Mouse (Mus musculus): ENCODE data around the gene Spaca4. TPM values are rescaled to one million over a fixed set of nuclear protein-coding genes. Genes with fewer than 3 reads are reported as not detected.
A peak's percentile ranks its signal among the peaks of the same experiment; 100 is the strongest.

Gene Spaca4
- polyA plus RNA-seq, 1 experiment: not detected

GRCm38 (mm10) chr7:45709036-45709435, 16.6 kb downstream of the Spaca4 start:
- no peak overlapping the region for H3K27ac ChIP-seq (ENCODE audit: control insufficient read depth, insufficient read depth, low read depth, low read length, poor library complexity)
- peaks cover 11% of the 10 kb centered on the region for H3K4me1 ChIP-seq (ENCODE audit: control insufficient read depth, insufficient read depth, low read length)
- TF ChIP-seq CTCF (IDR thresholded peaks at IDR 0.05; ENCODE audit: control insufficient read depth, insufficient read depth, low read length) (no peak), POLR2A (IDR thresholded peaks at IDR 0.05; ENCODE audit: borderline replicate concordance, control insufficient read depth, low read depth, low read length) (no peak)
- H3K4me3 ChIP-seq (replicated peaks; ENCODE audit: control insufficient read depth, low read depth, low read length): no peak overlapping the region
- WGBS: 82% methylated on average over 6 of the region's 6 CpGs

GRCm38 (mm10) chr7:45708221-45708761, 17.3 kb downstream of the Spaca4 start:
- TF ChIP-seq POLR2A (IDR thresholded peaks at IDR 0.05; ENCODE audit: borderline replicate concordance, control insufficient read depth, low read depth, low read length) (no peak), CTCF (IDR thresholded peaks at IDR 0.05; ENCODE audit: control insufficient read depth, insufficient read depth, low read length) (no peak)
- Histone ChIP-seq H3K27ac (ENCODE audit: control insufficient read depth, insufficient read depth, low read depth, low read length, poor library complexity) (peak overlapping the region; percentile 77), H3K4me3 (replicated peaks; ENCODE audit: control insufficient read depth, low read depth, low read length) (peak overlapping the region; percentile 6), H3K4me1 (ENCODE audit: control insufficient read depth, insufficient read depth, low read length) (peaks cover 11% of the 10 kb centered on the region)
- 33% methylated on average over 13 of the region's 13 CpGs for WGBS

GRCm38 (mm10) chr7:45707375-45707967, 18.1 kb downstream of the Spaca4 start:
- peak overlapping the region; percentile 61 for H3K4me3 ChIP-seq (replicated peaks; ENCODE audit: control insufficient read depth, low read depth, low read length)
- TF ChIP-seq POLR2A (IDR thresholded peaks at IDR 0.05; ENCODE audit: borderline replicate concordance, control insufficient read depth, low read depth, low read length) (peak; percentile 44; the same call in 1 of the 2 replicates), CTCF (IDR thresholded peaks at IDR 0.05; ENCODE audit: control insufficient read depth, insufficient read depth, low read length) (no peak)
- peaks cover 11% of the 10 kb centered on the region for H3K4me1 ChIP-seq (ENCODE audit: control insufficient read depth, insufficient read depth, low read length)
- 0% methylated on average over 27 of the region's 27 CpGs for WGBS
- peak overlapping the region; percentile 77 for H3K27ac ChIP-seq (ENCODE audit: control insufficient read depth, insufficient read depth, low read depth, low read length, poor library complexity)

- peak overlapping the region; percentile 77 for H3K27ac ChIP-seq (ENCODE audit: control insufficient read depth, insufficient read depth, low read depth, low read length, poor library complexity)
- H3K4me1 ChIP-seq (ENCODE audit: control insufficient read depth, insufficient read depth, low read length): peaks cover 11% of the 10 kb centered on the region
- under 1% methylated on average over 45 of the region's 45 CpGs for WGBS
- peak overlapping the region; percentile 63 for H3K4me3 ChIP-seq (replicated peaks; ENCODE audit: control insufficient read depth, low read depth, low read length)
- TF ChIP-seq POLR2A (IDR thresholded peaks at IDR 0.05; ENCODE audit: borderline replicate concordance, control insufficient read depth, low read depth, low read length) (peak; percentile 40; the same call in 1 of the 2 replicates), CTCF (IDR thresholded peaks at IDR 0.05; ENCODE audit: control insufficient read depth, insufficient read depth, low read length) (no peak)
Observed at GRCm38 (mm10) chr7:45706721-45707241, 18.8 kb downstream of the Spaca4 start.

- peaks cover 11% of the 10 kb centered on the region for H3K4me1 ChIP-seq (ENCODE audit: control insufficient read depth, insufficient read depth, low read length)
- WGBS: 0% methylated on average over 7 of the region's 7 CpGs
- peak overlapping the region; percentile 60 for H3K4me3 ChIP-seq (replicated peaks; ENCODE audit: control insufficient read depth, low read depth, low read length)
- H3K27ac ChIP-seq (ENCODE audit: control insufficient read depth, insufficient read depth, low read depth, low read length, poor library complexity): peak overlapping the region; percentile 48
- no peak for TF ChIP-seq CTCF (IDR thresholded peaks at IDR 0.05; ENCODE audit: control insufficient read depth, insufficient read depth, low read length)
- no peak for TF ChIP-seq POLR2A (IDR thresholded peaks at IDR 0.05; ENCODE audit: borderline replicate concordance, control insufficient read depth, low read depth, low read length)
Observed at GRCm38 (mm10) chr7:45705873-45706281, 19.7 kb downstream of the Spaca4 start.

- Histone ChIP-seq H3K4me1 (ENCODE audit: control insufficient read depth, insufficient read depth, low read length) (peaks cover 11% of the 10 kb centered on the region), H3K4me3 (replicated peaks; ENCODE audit: control insufficient read depth, low read depth, low read length) (peak overlapping the region; percentile 60), H3K27ac (ENCODE audit: control insufficient read depth, insufficient read depth, low read depth, low read length, poor library complexity) (peak overlapping the region; percentile 48)
- no peak for TF ChIP-seq CTCF (IDR thresholded peaks at IDR 0.05; ENCODE audit: control insufficient read depth, insufficient read depth, low read length)
- TF ChIP-seq POLR2A (IDR thresholded peaks at IDR 0.05; ENCODE audit: borderline replicate concordance, control insufficient read depth, low read depth, low read length): no peak
- under 1% methylated on average over 21 of the region's 21 CpGs for WGBS
Observed at GRCm38 (mm10) chr7:45705443-45705864, 20.2 kb downstream of the Spaca4 start.

GRCm38 (mm10) chr7:45704730-45705442, 20.7 kb downstream of the Spaca4 start, which contains the start of gene Dbp:
Dbp (plus strand) TSS chr7:45705088.
- under 1% methylated on average over 36 of the region's 36 CpGs for WGBS
- TF ChIP-seq POLR2A (IDR thresholded peaks at IDR 0.05; ENCODE audit: borderline replicate concordance, control insufficient read depth, low read depth, low read length): no peak
- no peak for TF ChIP-seq CTCF (IDR thresholded peaks at IDR 0.05; ENCODE audit: control insufficient read depth, insufficient read depth, low read length)
- Histone ChIP-seq H3K27ac (ENCODE audit: control insufficient read depth, insufficient read depth, low read depth, low read length, poor library complexity) (peak within 1 kb of the TSS; percentile 48), H3K4me3 (replicated peaks; ENCODE audit: control insufficient read depth, low read depth, low read length) (peak within 1 kb of the TSS; percentile 60), H3K4me1 (ENCODE audit: control insufficient read depth, insufficient read depth, low read length) (peaks cover 11% of the 10 kb centered on the region)

- TF ChIP-seq POLR2A (IDR thresholded peaks at IDR 0.05; ENCODE audit: borderline replicate concordance, control insufficient read depth, low read depth, low read length) (no peak), CTCF (IDR thresholded peaks at IDR 0.05; ENCODE audit: control insufficient read depth, insufficient read depth, low read length) (no peak)
- WGBS: 1% methylated on average over 13 of the region's 13 CpGs
- H3K27ac ChIP-seq (ENCODE audit: control insufficient read depth, insufficient read depth, low read depth, low read length, poor library complexity): peak overlapping the region; percentile 35; the same call in 1 of the 2 replicates
- peaks cover 10% of the 10 kb centered on the region for H3K4me1 ChIP-seq (ENCODE audit: control insufficient read depth, insufficient read depth, low read length)
- H3K4me3 ChIP-seq (replicated peaks; ENCODE audit: control insufficient read depth, low read depth, low read length): peak overlapping the region; percentile 10
Observed at GRCm38 (mm10) chr7:45704046-45704559, 21.5 kb downstream of the Spaca4 start.

Data from bone marrow, adult 2 months (tissue).